Mouse (Mus musculus) kidney, adult 18-20 months (tissue): Measurements from ENCODE around the gene Nxnl1.

Experiments
- DNase-seq: peaks from one replicate; pipeline ENCODE4 v3.0.0; 2021

Nxnl1 gene

DNA sequence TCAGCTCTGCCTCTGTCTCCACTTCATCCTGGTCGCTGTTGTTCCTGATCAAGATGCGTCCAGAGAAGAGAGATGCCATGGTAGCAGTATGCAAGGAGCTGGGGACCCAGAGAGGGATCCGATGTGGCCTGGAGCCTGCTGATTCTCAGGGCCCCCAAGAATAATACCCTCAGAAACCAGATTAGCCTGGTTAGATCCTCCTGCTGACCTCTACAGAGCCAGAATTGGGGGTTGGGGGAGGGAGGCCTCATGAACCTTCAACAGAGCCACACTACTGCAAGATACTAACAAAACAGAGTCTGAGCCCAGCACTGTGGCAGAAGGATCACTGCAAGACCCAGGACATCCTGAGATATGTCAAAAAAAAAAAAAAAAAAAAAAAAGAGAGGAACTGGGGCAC is at the start of gene Nxnl1:
Gene Nxnl1 (minus strand): TSS at position 101 of the 400 bp plus-strand sequence.
- no peak for DNase-seq

DNA sequence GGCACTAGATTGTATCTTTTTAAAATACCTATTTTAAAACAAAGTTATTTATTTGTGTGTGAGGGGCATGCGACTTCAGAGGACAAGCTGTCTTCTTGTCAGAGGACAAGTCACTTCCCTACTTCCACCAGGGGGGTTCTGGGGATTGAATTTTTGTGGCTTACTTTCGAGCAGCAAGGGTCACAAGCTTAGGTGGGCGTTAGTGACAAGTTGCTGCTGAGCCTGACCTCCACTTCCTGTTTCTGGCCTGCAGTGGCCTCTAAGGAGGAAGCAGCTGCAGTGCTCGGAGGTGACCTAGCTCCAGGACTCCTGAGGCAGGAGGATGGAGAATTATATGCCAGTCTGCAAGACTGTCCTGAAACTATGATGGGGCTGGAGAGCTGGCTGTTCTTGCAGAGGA is 47.0 kb upstream of the Nxnl1 start:
- no peak for DNase-seq

DNA sequence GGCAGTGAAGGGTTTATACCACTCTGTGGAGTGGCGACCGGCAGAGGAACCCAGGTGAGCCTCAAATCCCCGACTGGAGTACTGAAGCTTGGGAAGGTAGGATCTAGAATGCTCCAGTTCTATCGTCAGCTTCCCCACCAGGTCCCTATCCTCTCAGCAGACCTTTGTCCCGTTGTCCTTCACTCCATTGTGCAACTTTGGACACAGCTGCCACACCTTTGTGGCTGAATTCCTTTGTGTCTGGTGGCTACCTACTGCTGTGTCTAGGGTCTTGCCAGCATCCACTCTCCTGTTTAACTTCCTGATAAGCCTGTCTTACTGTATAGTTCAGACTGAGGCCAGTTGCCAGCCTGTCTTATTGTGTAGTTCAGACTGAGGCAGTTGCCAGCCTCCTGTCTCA is 45.7 kb upstream of the Nxnl1 start:
- DNase-seq: no peak

DNA sequence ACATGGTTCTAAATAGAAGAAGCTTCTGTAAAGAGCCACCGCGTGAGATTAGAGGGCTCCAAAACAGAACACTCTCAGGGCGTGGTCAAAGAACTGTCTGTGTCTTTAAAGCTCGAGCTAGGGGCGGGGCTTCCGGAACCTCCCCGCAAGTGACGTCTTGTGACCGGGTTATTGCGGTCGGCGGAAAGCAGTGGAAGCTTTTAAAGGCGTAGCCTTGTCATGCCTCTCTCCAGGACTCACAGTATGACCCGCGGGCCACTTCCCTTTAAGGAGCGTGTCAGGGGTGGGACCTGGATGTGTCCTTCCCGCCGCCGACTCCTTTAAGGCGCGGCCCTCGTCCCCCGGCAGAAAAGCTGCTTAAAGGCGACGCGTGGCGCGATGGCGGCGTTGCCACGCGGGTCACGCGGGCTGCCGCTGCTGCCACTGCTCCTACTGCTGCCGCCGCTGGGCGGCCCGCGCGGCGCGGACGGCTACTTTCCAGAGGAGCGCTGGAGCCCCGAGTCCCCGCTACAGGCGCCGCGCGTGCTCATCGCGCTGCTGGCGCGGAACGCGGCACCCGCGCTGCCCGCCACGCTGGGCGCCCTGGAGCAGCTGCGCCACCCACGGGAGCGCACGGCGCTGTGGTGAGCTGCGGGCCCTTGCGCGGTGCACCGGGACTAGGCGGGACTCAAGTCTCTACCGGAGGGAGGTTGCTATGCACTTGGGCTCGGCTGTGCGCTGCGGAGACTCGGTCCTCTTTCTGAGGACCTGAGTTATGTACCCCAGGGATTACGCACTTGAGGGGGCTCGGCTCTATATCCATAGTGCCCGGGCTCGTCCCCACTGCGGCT is 44.6 kb upstream of the Nxnl1 start, which contains the start of gene Colgalt1:
Gene Colgalt1 (plus strand): TSS at position 177 of the 830 bp plus-strand sequence.
- DNase-seq: peak; percentile 98

DNA sequence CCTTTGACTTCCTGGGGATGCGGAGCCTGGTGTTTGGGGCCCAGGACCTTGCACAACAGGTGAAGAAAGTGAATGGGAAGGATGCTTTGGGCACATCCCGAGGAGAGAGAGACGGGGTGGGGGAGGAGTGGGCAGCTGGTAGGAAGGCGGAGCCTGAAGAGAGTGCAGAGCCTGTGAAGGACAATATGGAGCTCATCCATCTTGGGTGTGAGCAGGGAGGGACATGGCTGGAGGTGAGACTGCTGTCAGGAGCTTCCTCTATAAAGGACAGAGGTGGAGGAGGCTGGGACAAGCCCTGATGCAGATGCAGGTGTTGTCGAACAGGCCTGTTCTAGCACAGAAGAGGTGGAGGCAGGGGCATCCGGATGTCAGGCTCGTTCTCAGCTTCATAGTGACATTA is 37.6 kb upstream of the Nxnl1 start:
- DNase-seq: no peak

DNA sequence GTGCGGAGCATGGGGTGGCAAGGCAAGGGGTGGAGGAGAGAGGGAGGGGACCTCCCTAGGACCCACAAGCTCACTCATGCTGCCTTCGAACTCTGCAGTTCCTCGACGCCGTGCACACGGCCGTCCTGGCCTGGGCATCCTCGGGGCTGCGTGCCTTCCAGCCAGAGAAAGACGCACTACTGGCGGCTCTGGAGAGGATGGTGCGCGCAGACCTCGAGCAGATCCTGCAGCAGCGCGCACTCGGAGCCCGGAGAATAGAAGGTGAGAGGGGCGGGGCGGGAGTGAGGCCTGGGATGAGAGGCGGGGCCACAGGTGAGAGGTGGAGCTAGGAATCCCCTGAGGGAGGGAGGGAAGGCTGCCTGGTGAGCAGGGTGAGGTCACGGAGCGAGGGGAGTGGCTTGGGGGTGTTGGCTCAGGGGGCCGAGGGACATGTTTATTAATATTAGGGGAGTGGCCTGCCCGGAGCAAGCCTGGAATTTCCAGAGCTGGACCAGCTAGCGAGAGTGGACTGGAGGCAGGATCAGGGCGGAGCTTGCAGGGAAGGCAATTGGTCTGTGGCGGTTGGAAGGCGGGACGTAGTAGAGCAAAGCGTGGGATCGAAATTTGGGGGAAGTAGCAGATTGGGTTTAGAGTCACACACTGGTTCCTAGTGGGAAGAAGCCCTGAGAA is 36.4 kb upstream of the Nxnl1 start:
- DNase-seq: peak; percentile 90

DNA sequence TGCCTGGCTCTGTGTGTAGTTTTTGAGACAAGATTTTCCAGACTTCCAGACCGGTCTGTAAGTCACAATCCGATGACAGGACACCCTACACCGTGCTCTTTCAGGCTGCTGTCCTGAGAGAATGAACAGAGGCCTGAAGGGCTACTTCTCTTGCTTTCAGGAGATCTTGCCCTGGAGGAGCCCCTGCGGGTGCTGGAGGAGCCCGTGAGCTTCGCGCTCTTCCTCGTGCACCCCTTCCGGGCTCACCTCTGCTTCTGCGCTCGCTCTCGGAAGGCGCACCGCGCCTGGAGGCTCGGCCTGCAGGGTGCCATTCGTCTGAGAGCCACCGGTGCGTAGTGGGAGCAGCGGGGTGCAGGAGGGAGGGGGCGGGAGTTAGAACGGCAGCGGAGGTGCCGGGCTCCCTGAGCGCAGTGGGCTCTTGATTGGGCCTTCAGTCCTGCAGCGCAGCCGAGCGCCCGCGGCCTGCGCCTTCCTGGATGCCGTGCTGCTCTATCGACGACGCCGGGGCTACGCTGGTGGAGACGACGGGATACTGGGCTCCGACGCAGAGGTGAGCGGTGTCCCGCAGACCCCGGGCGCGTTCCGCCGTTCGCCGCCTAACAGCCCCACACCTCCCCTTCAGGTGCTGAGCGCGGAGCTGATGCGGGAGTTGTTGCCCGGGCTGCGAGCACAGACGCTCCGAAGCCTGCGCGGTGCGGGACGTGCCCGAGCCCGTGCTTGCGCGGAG is 35.7 kb upstream of the Nxnl1 start:
- no peak for DNase-seq

DNA sequence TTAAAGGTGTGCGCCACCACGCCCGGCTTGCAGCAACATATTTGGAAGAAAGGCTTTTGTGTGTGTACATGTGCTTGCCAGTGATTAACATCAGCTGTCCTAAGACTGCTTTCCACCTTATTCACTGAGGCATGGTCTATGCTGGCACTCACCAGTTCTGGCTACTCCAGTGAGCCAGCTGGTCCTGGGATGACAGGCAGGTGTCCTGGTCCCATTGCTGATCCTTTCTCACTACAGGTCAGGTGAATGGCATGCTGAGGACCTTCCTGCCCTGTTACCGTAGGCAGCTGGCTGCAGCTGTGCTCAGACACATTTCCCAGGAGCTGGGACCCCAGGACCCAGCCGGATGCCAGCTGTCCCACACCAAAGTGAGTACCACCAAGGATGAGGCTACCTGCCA is 32.4 kb upstream of the Nxnl1 start:
- DNase-seq: no peak

DNA sequence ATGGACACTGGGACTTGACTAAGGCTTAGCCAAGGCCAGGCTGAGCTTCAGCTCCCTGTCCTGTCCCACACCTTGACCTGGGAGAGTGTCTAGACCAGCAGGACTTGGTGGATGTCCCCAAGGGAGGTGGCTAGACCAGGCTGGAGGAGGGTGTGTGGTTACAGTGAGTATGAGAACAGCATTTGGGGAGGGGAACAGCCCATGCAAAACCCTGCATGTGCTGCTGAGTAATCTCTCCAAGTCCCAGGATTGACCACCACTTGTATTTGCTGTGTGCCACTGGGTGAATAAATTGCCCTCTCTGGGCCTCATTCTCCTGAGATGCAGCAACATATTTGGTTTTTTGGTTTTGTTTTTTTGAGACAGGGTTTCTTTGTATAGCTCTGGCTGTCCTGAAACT is 32.0 kb upstream of the Nxnl1 start:
- no peak for DNase-seq

DNA sequence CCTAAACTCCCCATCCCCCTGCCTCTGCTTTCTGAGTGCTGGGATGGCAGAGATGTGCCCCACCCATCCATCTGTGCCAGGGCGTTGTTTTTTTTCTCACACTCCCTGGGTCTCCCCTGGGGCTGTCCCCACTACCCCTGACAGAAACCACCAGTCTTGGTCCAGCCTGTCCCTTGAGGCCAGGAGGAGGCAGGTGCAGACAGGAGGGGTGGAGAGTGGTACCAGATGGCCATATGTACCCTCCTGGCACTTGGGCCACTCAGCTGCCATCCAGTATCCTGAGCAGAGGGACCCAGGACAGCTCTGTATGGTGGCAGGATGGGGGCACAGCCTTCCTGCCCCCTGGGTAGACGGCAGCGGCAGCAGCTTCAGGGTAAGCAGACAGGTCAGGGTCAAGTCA is 31.1 kb upstream of the Nxnl1 start, which contains the start of gene Fam129c:
Gene Fam129c (plus strand): TSS at position 198 of the 400 bp plus-strand sequence.
- no peak for DNase-seq

DNA sequence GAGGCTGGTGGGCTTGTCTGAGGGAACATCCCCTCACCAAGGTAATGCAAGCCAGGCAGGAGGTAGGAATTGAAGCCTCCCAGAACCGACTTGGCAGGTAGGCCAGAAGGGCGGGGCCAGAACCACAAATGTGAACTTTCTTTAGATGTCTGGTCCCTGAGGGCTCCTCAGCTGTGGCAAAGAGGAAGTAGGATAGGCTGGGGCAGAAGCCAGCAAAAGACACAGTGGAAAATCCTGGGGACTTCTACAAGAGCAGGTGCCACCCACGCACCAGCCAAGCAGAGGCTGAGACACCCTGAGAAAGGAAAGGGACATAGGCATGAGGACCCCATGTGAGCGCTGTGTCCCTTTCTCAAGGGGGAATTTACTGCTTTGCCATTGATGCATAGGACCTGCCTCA is 30.4 kb upstream of the Nxnl1 start:
- no peak for DNase-seq

DNA sequence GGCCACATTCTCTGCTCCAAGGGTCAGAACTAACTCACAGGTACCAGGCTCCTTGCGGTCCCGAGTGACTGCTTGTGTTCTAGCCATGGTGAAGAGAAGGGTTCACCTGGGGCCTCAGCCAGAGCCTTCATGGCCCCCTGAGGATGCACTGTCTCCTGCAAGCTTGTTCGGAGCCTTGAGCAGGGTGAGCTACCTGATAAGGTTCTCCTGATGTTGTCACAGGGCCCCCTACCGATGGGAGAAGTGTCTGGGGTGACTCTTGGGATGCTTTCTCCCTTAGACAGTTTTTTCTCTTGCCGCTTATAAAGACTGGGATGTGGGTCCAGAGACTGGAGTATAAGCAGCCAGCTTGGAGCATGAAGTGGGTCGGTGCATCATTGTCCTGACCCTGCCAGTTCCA is 30.0 kb upstream of the Nxnl1 start:
- DNase-seq: no peak

DNA sequence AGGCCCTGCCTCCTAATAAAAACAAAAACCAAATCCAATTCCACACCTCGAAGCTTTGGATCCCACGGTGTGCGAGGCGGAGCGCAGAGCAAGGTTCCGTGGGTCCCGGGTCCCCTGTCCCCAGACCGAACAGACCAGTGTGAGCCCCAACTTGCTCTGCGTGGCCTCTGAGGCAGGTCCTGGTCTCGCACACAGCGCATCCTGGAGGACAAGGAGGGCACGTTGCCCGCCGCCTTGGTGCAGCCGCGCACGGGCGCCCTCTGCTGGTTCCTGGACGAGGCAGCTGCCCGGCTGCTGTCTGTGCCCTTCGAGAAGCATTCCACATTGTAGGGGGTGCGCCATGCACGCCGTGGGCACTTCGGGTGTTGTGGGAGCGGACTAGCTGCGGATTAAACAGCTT is 29.5 kb upstream of the Nxnl1 start:
- DNase-seq: peak; percentile 93

DNA sequence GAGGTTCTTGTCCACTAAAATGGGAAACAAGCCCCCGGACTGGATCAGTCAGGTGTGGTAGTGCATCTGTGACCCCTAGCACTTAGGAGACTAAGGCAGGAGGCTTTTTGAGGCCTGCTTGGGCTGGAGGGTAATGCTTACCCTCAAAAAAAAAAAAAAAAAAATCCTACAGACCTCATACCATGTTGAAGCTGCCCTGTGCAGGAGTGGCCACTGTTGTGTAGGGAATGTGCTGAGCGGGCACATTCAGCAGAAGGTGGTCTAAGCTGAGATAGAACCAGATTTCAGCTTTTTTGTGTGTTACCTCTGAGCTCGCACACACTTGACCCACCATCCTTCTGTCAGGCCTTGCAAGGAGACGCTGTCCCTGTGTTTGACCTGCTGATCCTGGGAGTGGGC is 27.9 kb upstream of the Nxnl1 start:
- DNase-seq: no peak

DNA sequence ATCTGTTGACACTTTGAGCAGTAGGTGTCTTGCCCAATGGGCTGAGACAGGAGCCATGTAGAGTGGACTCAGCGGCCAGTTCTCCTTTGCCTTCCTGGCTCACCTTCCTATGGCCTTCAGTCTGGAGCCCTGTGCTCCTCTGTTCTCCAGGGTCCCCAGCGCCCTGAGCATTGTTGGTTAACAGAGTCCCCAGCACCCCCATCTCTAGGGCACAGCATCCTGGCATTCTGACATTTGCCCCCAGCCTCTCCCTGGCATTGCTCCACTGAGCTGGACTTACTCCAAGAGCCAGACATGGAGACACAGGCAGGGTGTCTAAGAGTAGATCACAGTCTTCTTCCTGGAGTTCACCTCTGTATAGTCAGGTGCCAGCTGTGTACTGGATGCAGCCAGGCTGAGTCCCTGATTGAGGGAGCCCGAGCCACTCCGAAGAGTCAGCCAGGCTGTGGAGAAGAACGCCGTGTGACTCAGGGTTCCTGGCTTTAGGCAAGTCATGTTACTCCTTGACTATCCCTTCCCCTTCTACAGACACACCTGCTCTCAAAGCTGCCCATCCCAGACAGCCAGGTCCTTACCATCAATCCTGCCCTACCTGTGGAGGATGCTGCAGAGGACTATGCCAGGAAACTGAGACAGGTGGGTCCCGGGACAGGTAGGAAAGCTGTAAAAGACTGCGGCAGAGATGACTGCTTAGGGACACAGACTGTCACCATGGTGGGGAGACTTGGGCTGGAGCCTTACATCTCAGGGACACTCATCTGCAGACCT is 27.3 kb upstream of the Nxnl1 start:
- DNase-seq: peak; percentile 29

DNA sequence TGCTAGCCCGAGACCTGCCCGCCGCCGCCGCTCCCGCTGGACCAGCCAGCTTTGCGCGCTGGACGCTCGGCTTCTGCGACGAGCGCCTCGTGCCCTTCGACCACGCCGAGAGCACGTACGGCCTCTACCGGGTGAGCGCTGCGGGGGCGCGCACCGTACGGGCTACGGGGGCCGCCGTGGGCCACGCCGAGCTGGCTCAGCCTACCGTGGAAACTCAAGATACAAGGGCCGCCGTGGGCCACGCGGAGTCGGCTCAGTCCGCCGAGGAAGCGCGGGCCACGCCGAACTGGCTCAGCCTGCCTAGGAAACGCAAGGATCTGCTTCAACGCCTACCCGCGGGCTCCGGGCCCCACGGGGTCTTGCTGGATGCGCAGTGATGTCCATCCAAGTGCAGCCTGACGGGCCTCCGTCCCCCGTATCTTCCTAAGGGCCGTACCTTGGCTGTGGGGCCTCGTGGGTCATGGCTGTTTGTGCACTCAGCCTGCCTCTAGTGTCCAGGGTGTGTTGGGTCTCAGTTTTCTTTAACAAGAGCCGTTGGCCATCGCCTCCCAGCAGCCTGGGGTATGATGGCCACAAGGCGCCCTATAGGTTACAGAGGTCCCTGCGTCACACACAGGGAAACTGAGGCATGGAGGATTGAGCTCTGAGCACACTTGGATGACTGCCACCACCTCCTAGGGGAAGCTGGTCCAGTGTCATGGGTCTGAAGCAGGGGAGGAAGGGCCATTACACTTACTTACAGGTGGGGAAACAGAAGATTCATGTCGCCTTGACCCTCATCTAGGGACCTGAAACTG is 26.2 kb upstream of the Nxnl1 start:
- DNase-seq: peak; percentile 90

DNA sequence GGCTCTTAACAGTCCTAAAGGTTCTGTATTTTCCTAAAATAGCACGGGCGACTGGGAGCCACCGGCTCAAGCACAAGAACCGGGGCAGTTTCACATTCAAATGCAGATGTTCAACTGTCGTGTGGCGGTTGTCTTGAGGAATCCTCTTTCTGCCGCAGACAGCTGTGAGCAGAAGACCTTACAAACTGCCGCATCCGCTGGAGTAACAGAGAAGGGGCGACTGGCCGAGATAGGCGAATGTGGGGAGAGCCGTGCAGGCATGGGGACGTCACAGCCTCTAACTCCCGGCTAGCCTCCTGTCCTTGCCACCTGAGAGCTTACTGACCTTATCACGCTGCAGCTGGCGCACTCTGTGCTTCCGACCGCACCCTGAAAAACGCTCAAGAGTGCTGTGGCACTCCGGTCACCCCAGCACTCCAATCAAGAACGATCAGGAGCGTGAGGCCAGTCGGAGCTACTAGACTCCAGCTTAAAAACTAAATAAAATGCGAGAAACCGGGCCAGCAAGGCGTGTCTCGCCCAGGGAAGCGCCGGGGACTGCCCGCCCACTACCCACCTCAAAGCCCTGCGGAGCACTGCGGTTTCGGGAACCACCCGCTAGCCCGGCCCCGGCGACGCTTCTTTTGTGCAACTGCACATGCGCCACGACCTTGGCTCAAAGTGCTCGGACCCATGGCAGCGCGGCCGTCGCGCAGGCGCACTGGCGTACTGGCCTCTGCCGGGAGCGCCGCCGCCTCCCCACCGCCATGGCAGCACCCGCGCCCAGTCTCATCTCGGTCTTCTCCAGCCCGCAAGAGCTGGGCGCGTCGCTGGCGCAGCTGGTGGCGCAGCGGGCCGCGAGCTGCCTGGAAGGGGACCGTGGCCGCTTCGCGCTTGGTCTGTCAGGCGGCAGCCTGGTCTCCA is 25.3 kb upstream of the Nxnl1 start, which contains the start of gene Pgls:
Gene Pgls (plus strand): TSS at position 706 of the 903 bp plus-strand sequence.
- DNase-seq: peak; percentile 97

DNA sequence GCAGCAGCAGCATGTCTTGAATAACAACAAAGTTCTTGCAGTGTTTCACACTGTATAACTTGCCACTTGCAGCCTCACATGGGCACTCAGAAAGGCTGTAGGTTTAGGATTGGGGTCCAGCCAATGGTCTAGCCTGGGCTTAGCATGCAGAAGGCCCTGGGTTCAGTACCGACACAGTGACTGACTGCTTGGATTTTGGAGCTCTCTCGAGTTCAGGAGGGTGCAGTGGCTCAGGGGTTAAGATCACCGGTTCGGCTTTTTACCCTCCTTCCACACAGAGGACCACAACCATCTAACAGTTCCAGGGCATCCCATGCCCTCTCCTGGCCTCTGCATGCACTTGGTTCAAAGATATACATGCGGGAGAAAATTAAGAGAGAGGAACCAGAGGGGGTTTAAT is 24.6 kb upstream of the Nxnl1 start:
- DNase-seq: no peak

DNA sequence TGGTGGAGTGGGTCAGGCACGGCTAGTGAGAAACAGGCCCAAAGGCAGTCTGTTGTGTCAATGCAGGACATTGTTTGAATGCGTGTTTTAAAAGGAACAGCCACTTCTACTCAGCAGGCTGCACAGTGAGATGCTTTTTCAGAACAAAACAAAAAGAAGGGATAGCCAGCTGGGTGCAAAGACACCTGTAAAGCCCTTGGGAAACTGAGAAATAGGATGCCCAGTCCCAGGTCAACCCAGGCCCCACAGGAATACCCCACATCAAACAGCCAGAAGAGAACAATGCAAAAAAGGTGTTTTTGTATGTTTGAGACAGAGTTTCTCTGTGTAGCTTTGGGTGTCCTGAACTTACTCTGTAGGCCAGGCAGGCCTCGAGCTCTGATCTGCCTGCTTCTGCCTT is 22.4 kb upstream of the Nxnl1 start:
- DNase-seq: no peak

DNA sequence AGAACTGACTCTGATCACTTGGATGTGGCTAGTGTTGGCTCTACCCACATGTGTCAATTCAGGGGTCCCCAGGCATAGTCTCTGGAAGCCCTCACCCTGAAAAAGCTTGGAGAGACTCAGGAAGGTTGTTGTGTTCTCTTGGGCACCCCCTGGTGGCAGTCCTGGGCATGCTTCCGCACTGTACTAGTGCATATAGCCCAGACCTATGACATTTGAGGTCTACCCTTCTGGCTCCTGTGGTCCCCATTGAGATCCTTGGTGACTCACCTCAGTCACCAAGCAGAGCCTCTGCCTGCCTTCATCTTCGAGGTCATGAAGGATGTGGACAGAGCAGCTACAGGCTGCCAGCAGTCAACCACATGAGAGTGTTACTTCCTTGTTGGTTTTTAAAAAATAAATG is 20.5 kb upstream of the Nxnl1 start:
- DNase-seq: peak; percentile 69

DNA sequence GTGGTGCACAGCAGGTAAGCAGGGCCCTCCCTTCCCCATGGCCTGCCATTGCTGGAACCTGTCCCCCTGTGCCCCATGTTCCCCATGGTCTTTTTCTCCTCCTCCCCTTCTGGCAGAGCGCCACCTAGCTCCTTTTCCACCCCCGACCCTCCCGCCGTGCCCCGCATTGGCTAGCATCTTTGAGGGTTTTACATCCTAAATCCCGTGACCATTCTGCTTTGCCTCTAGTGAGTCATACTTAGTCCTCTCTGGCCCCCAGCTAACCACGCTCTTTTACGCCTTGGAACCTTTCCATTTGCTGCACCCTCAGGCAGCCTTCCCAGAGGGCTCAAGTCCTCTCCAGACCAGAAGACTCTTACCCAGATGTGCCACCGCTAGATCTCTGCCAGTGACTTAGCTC is 13.8 kb upstream of the Nxnl1 start:
- no peak for DNase-seq
